Mouse (Mus musculus) ES-E14 (cell line): ENCODE measurements at regions not wholly inside any gene's neighbourhood (a gene's known extent, or its start where the extent isn't known, plus 50 kb on each side); places are given as distances from the start of the nearest gene placed in this dataset.

Source experiments
- DNase-seq: peaks from one replicate; pipeline ENCODE4 v3.0.0-alpha.2; 2013; ENCODE audit warnings: low read depth, low spot score
- H3K27ac ChIP-seq: 2 replicates; pipeline ENCODE4 v1.5.1; 2012; ENCODE audit warnings: low read depth, mild to moderate bottlenecking, low read length, moderate library complexity, mixed read lengths; ENCODE audit not compliant: poor library complexity, insufficient read depth, severe bottlenecking
- H3K36me3 ChIP-seq: 2 replicates; pipeline ENCODE4 v1.6.1; 2012; ENCODE audit warnings: mild to moderate bottlenecking, low read length, moderate library complexity, mixed read lengths; ENCODE audit not compliant: control insufficient read depth, poor library complexity, insufficient read depth, severe bottlenecking
- H3K4me1 ChIP-seq, 2 experiments: fragments of 150-350 bp in 1 of 2; sonication (generic) in 1 of 2; 2 replicates each; pipeline ENCODE4 v1.6.1; 2012; ENCODE audit warnings: low read length in 2 of 2, mild to moderate bottlenecking in 1 of 2, mixed read lengths in 1 of 2; ENCODE audit not compliant: control insufficient read depth in 2 of 2, insufficient read depth in 2 of 2, poor library complexity in 1 of 2
- H3K4me3 ChIP-seq, 2 experiments: fragments of 150-350 bp in 1 of 2; sonication (generic) in 1 of 2; 2 replicates each; pipeline ENCODE4 v1.5.1; 2012; ENCODE audit warnings: low read length in 2 of 2, low read depth in 1 of 2, mild to moderate bottlenecking in 1 of 2, mixed read lengths in 1 of 2; ENCODE audit not compliant: insufficient read depth in 1 of 2, poor library complexity in 1 of 2, severe bottlenecking in 1 of 2
- H3K9ac ChIP-seq: 2 replicates; pipeline ENCODE4 v1.6.1; 2012; ENCODE audit warnings: low read depth, mild to moderate bottlenecking, low read length, mixed read lengths; ENCODE audit not compliant: poor library complexity, insufficient read depth, severe bottlenecking
- H3K9me3 ChIP-seq: fragments of 150-350 bp; sonication (generic); 2 replicates; pipeline ENCODE4 v1.6.1; 2012; ENCODE audit warnings: low read depth, mild to moderate bottlenecking, low read length; ENCODE audit not compliant: control insufficient read depth, insufficient read depth
- CHD2 ChIP-seq: IDR thresholded peaks from 2 replicates; pipeline ENCODE4 v1.6.1; 2014; ENCODE audit warnings: mild to moderate bottlenecking, low read depth, low read length, inconsistent platforms
- HCFC1 ChIP-seq: IDR thresholded peaks from 2 replicates; pipeline ENCODE4 v1.6.1; 2012; ENCODE audit warnings: low read length, inconsistent platforms, borderline replicate concordance; ENCODE audit not compliant: insufficient read depth
- MAFK ChIP-seq: IDR thresholded peaks from 2 replicates; pipeline ENCODE4 v1.6.1; 2014; ENCODE audit warnings: mild to moderate bottlenecking, low read depth, low read length, inconsistent platforms; ENCODE audit not compliant: insufficient read depth
- ZC3H11A ChIP-seq: IDR thresholded peaks from 2 replicates; pipeline ENCODE4 v1.6.1; 2012; ENCODE audit warnings: low read depth, mild to moderate bottlenecking, inconsistent platforms, low read length, borderline replicate concordance
- ZNF384 ChIP-seq: IDR thresholded peaks from 2 replicates; pipeline ENCODE4 v1.6.1; 2012; ENCODE audit warnings: low read depth, low read length, inconsistent platforms
- in situ Hi-C, 2 experiments: fragments of 600-800 bp; cut with MboI; formaldehyde crosslinking; loops; one replicate each; pipeline ENCODE4 v1.15.1; 2025; ENCODE audit warnings: low sequenced_read_pairs in 2 of 2, inconsistent platforms in 1 of 2; ENCODE audit not compliant: unreplicated experiment in 2 of 2

GRCm38 (mm10) chr12:105906584-105906983 is 103.4 kb upstream of the Vrk1 start:
- Histone ChIP-seq H3K27ac (no peak overlapping the region), H3K9me3 (no peaks in the 10 kb centered on the region), H3K4me3 (no peak overlapping the region), H3K4me1 (peaks cover 0 to 14% of the 10 kb centered on the region in 2 experiments; a peak in 3 of 4 replicates), H3K36me3 (no peaks in the 10 kb centered on the region), H3K9ac (no peak overlapping the region)
- TF ChIP-seq MAFK (no peak), CHD2 (no peak), ZNF384 (no peak), ZC3H11A (no peak), HCFC1 (no peak)
- in situ Hi-C loops = no loop called here
- no peak for DNase-seq

GRCm38 (mm10) chr12:105907851-105908620 is 102.0 kb upstream of the Vrk1 start:
- no peaks in the 10 kb centered on the region for H3K36me3 ChIP-seq
- no peak overlapping the region for H3K4me3 ChIP-seq
- peak overlapping the region; percentile 5; the same call in 1 of the 2 replicates for H3K27ac ChIP-seq
- in situ Hi-C loops = no loop called here
- peaks cover 0 to 14% of the 10 kb centered on the region in 2 experiments; a peak in 3 of 4 replicates for H3K4me1 ChIP-seq
- no peak for DNase-seq
- H3K9me3 ChIP-seq = no peaks in the 10 kb centered on the region
- no peak overlapping the region for H3K9ac ChIP-seq
- no peak for TF ChIP-seq ZC3H11A
- TF ChIP-seq ZNF384 = peak; percentile 71

DNA sequence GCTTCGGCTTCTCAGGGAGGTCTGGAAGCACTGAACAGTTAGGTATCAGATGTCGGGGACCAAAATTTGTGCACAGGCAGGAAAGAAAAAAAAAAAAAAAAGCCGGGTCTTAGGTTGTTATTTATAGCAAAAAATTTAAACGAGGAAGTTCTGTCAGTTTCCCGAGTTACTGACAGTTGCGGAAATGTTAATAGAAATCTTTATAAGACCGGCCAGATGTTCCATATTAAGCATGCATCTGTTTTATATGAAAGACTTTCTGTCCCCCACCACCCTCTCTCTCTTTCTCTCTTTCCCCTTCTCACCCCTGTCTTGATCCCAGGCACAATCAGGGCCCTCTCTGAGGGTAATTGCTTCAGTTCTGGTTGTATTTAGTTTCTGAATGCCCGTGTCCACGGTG is 98.5 kb upstream of the Vrk1 start:
- in situ Hi-C loops = no loop called here
- no peak overlapping the region for H3K9ac ChIP-seq
- no peak overlapping the region for H3K4me3 ChIP-seq
- no peak overlapping the region for H3K27ac ChIP-seq
- no peak for DNase-seq
- no peaks in the 10 kb centered on the region for H3K36me3 ChIP-seq
- peaks cover 0 to 9% of the 10 kb centered on the region in 2 experiments; a peak in 3 of 4 replicates for H3K4me1 ChIP-seq
- no peaks in the 10 kb centered on the region for H3K9me3 ChIP-seq
- TF ChIP-seq HCFC1 (no peak), ZC3H11A (no peak), MAFK (no peak), CHD2 (no peak)

DNA sequence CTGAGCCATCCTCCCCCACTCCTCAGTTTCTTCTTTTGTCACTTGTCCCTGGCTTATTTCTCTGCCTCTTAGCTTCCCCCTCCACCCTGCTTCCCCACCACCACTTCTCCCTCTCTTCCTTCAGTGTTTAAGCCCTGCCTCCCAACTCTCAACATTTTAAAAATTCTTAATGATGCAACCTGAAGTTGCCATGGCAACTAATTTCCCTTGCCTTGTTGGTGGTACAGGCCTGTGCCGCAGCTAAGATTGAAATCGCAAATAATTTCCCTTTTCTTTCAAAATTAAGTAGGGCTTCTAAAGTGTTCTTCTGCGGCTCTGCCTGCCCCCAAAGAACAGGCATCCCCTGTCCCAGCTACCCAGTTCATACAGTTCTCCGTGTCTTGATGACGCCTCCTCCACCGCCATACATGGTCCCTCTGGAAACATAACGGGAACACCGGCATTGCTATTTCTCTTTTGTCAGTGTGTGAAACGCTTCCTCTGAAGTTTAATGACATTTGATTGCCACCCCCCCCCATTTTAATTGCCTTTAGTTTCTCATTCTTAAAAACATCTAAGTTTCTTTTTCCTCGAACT is 92.6 kb upstream of the Vrk1 start:
- no peaks in the 10 kb centered on the region for H3K4me1 ChIP-seq
- H3K9ac ChIP-seq = no peak overlapping the region
- in situ Hi-C loops = no loop called here
- no peaks in the 10 kb centered on the region for H3K36me3 ChIP-seq
- no peak overlapping the region for H3K27ac ChIP-seq
- no peaks in the 10 kb centered on the region for H3K9me3 ChIP-seq
- no peak overlapping the region for H3K4me3 ChIP-seq
- TF ChIP-seq ZNF384 = no peak
- TF ChIP-seq HCFC1 = no peak
- no peak for TF ChIP-seq ZC3H11A
- TF ChIP-seq MAFK = no peak
- TF ChIP-seq CHD2 = no peak
- DNase-seq = no peak
